Mouse (Mus musculus): ENCODE results near the gene BC048507. TPM values are rescaled to one million over a fixed set of nuclear protein-coding genes. Genes with fewer than 3 reads are reported as not detected.
"Not testable (repeated sequence)": the region's sequence is repeated elsewhere in the genome, so short reads cannot be mapped to it uniquely, and the experiment has no call there.

Gene BC048507
- total RNA-seq (2017), result not detected in 3 replicates

GRCm38 (mm10) chr13:67863026-67863425, at the start of gene BC048507:
TSS of gene BC048507 (plus strand) at chr13:67863326.
- no peak for ATAC-seq (replicated peaks; ENCODE audit: insufficient number of reproducible peaks, low FRiP score, low TSS enrichment, poor library complexity, severe bottlenecking)

GRCm38 (mm10) chr13:67813710-67814660, 49.1 kb upstream of the BC048507 start, which contains the start of gene Zfp273:
TSS of gene Zfp273 (plus strand) at chr13:67813740.
- ATAC-seq (replicated peaks; ENCODE audit: insufficient number of reproducible peaks, low FRiP score, low TSS enrichment, poor library complexity, severe bottlenecking), result peak; percentile 94

- no peak for ATAC-seq (replicated peaks; ENCODE audit: insufficient number of reproducible peaks, low FRiP score, low TSS enrichment, poor library complexity, severe bottlenecking)
Measured at GRCm38 (mm10) chr13:67818636-67819035, 44.5 kb upstream of the BC048507 start.

- ATAC-seq (replicated peaks; ENCODE audit: insufficient number of reproducible peaks, low FRiP score, low TSS enrichment, poor library complexity, severe bottlenecking), result 0 out of 2 replicates have a peak, but pooled peaks have one; percentile 45
Measured at GRCm38 (mm10) chr13:67830911-67831336, 32.2 kb upstream of the BC048507 start, which contains the start of gene Gm10037. TSS of gene Gm10037 (plus strand) at chr13:67831106.

- ATAC-seq (replicated peaks; ENCODE audit: insufficient number of reproducible peaks, low FRiP score, low TSS enrichment, poor library complexity, severe bottlenecking), result not testable (repeated sequence)
Measured at GRCm38 (mm10) chr13:67833137-67833536, 30.0 kb upstream of the BC048507 start.

- ATAC-seq (replicated peaks; ENCODE audit: insufficient number of reproducible peaks, low FRiP score, low TSS enrichment, poor library complexity, severe bottlenecking), result peak; percentile 14
Measured at GRCm38 (mm10) chr13:67843775-67844118, 19.4 kb upstream of the BC048507 start.

- ATAC-seq (replicated peaks; ENCODE audit: insufficient number of reproducible peaks, low FRiP score, low TSS enrichment, poor library complexity, severe bottlenecking), result peak; percentile 95
Measured at GRCm38 (mm10) chr13:67844119-67844852, 18.8 kb upstream of the BC048507 start.

- ATAC-seq (replicated peaks; ENCODE audit: insufficient number of reproducible peaks, low FRiP score, low TSS enrichment, poor library complexity, severe bottlenecking), result no peak
Measured at GRCm38 (mm10) chr13:67844853-67845194, 18.3 kb upstream of the BC048507 start.

- no peak for ATAC-seq (replicated peaks; ENCODE audit: insufficient number of reproducible peaks, low FRiP score, low TSS enrichment, poor library complexity, severe bottlenecking)
Measured at GRCm38 (mm10) chr13:67850361-67850760, 12.8 kb upstream of the BC048507 start.

GRCm38 (mm10) chr13:67853130-67853529, 10.0 kb upstream of the BC048507 start:
- no peak for ATAC-seq (replicated peaks; ENCODE audit: insufficient number of reproducible peaks, low FRiP score, low TSS enrichment, poor library complexity, severe bottlenecking)

GRCm38 (mm10) chr13:67853983-67854382, 9.1 kb upstream of the BC048507 start:
- ATAC-seq (replicated peaks; ENCODE audit: insufficient number of reproducible peaks, low FRiP score, low TSS enrichment, poor library complexity, severe bottlenecking), result no peak

- ATAC-seq (replicated peaks; ENCODE audit: insufficient number of reproducible peaks, low FRiP score, low TSS enrichment, poor library complexity, severe bottlenecking), result no peak
Measured at GRCm38 (mm10) chr13:67857317-67857716, 5.8 kb upstream of the BC048507 start.

GRCm38 (mm10) chr13:67862508-67862907, 618 bp upstream of the BC048507 start:
- no peak for ATAC-seq (replicated peaks; ENCODE audit: insufficient number of reproducible peaks, low FRiP score, low TSS enrichment, poor library complexity, severe bottlenecking)

GRCm38 (mm10) chr13:67864764-67865350, 1.7 kb downstream of the BC048507 start:
- ATAC-seq (replicated peaks; ENCODE audit: insufficient number of reproducible peaks, low FRiP score, low TSS enrichment, poor library complexity, severe bottlenecking), result no peak

GRCm38 (mm10) chr13:67867899-67868298, 4.8 kb downstream of the BC048507 start:
- ATAC-seq (replicated peaks; ENCODE audit: insufficient number of reproducible peaks, low FRiP score, low TSS enrichment, poor library complexity, severe bottlenecking), result no peak

GRCm38 (mm10) chr13:67876049-67876698, 13.0 kb downstream of the BC048507 start:
- not testable (repeated sequence) for ATAC-seq (replicated peaks; ENCODE audit: insufficient number of reproducible peaks, low FRiP score, low TSS enrichment, poor library complexity, severe bottlenecking)

GRCm38 (mm10) chr13:67876699-67877254, 13.7 kb downstream of the BC048507 start:
- ATAC-seq (replicated peaks; ENCODE audit: insufficient number of reproducible peaks, low FRiP score, low TSS enrichment, poor library complexity, severe bottlenecking), result no peak

- ATAC-seq (replicated peaks; ENCODE audit: insufficient number of reproducible peaks, low FRiP score, low TSS enrichment, poor library complexity, severe bottlenecking), result no peak
Measured at GRCm38 (mm10) chr13:67883966-67884365, 20.8 kb downstream of the BC048507 start.

Data from monocyte, adult 5-6 weeks (primary cell).